Comparison of ENCODE assay signal across 8 mouse cellular contexts in the genomic region with DNA sequence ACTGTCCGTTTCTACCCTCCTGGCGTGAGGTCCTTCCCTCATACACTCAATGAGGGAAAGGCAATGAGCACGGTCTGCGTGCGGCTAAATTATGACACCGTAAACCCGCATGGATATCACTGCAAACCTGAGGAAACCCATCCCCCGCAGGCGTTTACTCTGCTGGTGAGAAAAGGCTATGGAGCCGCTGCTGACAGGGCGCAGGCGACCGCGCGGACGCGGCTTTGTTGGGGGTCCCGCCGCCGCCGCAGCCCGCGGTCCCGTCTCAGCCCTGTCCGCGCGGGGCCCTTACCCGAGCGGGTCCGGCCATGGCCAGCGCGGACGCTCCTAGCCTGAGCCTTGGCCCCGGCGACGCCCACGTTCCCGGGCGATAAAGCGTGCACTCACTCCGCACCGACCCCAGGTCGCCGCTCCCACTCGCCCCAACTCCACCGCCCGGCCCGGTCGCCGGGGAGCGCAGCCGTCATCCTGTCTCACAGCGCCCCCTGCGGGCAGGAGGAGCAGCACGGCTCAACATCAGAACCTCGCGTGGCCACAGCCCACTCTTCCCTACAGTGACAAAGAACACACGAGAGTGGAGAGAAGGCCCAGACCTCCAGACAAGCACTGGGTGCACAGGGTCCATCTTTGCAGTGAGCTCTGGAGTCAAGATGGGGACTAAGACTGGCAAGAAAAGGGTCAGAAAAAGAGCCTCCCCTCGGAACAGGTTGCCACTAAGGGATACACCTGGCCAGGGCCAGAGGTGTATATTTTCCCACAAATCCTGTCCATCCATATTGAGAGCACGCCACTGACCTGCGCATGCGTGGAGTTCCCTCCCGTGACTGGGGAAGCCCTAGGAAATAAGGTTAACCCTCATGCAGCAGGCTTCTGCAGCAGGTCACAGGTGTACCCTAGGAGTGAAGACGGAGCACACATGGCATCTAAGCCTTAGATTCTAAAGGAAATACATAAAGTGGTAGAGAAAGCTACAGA. TPM values are rescaled to one million over a fixed set of nuclear protein-coding genes. Genes with fewer than 3 reads are reported as not detected.
DNase-seq lines count a peak whose midpoint lies in the region; ATAC-seq lines count a peak whose summit lies in the region.

Gene Zfp786, minus strand, starts transcription at position 764 of the 975 bp plus-strand sequence.

- H3K9me3 ChIP-seq in intestine, embryonic 15.5 days = no peaks in the 10 kb centered on the region

- peak within 1 kb of the TSS; percentile 66 for H3K4me2 ChIP-seq in intestine, embryonic 15.5 days (replicated peaks)

- DNase-seq in adrenal gland, adult (ENCODE audit: inconsistent age in 2 of 2, low spot score in 1 of 2) = peak; percentile 90 to 96
- DNase-seq in embryo, embryonic 10.5 days (ENCODE audit: low spot score) = peak; percentile 92
- DNase-seq in gastrocnemius, postnatal 25 days = peak; percentile 82
- peak; percentile 93 for DNase-seq in left cerebral cortex, postnatal 14 days (ENCODE audit: low spot score in 2 of 2)
- peak; percentile 96 for DNase-seq in right cerebral cortex, postnatal 14 days
- DNase-seq in urinary bladder, postnatal 25 days (ENCODE audit: low spot score) = peak; percentile 97

- peak within 1 kb of the TSS; percentile 78 for H3K27ac ChIP-seq in intestine, embryonic 15.5 days

- peak; percentile 94 for ATAC-seq in intestine, embryonic 15.5 days
- peak; percentile 92 for ATAC-seq in megakaryocyte-erythroid progenitor cell, adult 5-6 weeks (replicated peaks; ENCODE audit: low FRiP score, low TSS enrichment, poor library complexity, severe bottlenecking)

- intact Hi-C loops in left cerebral cortex, postnatal 14 days (cut with DNase I) = loop anchor here (2.0 kb wide), 1 partner anchor 32 kb away; no protein-coding TSS in a partner anchor

- peaks cover 4% of the 10 kb centered on the region; the same call in 1 of the 2 replicates for H3K4me1 ChIP-seq in intestine, embryonic 15.5 days (replicated peaks)

- H3K9ac ChIP-seq in intestine, embryonic 15.5 days = peak within 1 kb of the TSS; percentile 85

- 1% methylated on average over 64 of the region's 64 CpGs for WGBS in intestine, embryonic 15.5 days

- H3K36me3 ChIP-seq in intestine, embryonic 15.5 days = no peaks in the 10 kb centered on the region

- peak within 1 kb of the TSS; percentile 94 for H3K4me3 ChIP-seq in intestine, embryonic 15.5 days (replicated peaks)

- no peaks in the 10 kb centered on the region for H3K27me3 ChIP-seq in intestine, embryonic 15.5 days (replicated peaks)

RNA-seq across cellular contexts. Expression of gene Zfp786, which starts in this region (rescaled TPM):
- total RNA-seq in gastrocnemius, postnatal 25 days (2021) = under 1 TPM; 0.48 to 0.69 TPM
- 2.3 and 2.4 TPM in 2 replicates for polyA plus RNA-seq in intestine, embryonic 15.5 days (2015; fragmentation: Nextera tagmentation; extraction: Ambion mirVana)
- 1 to 10 TPM; 3.9 to 4.2 TPM for total RNA-seq in left cerebral cortex, postnatal 14 days (2021)
- total RNA-seq in megakaryocyte-erythroid progenitor cell, adult 5-6 weeks (2014; fragmentation: Nextera tagmentation) = 0.87 and 2.4 TPM in 2 replicates
- 0.70 and 4.2 TPM in 2 replicates for total RNA-seq in megakaryocyte-erythroid progenitor cell, adult 5-6 weeks (2017)

Comparison
In these comparisons a context has a peak if more than half of its experiments do, and no peak if none do; other contexts are left out.
1. Peak in every context shown above with its lines: DNase-seq, ATAC-seq, H3K4me3 ChIP-seq and H3K27ac ChIP-seq.
2. Peak in DNase-seq in gastrocnemius, postnatal 25 days; RNA of the gene not detected or under 1 TPM.